Mouse (Mus musculus) kidney, adult 18-20 months (tissue): ENCODE measurements around the gene Txndc8.

Experiments
- DNase-seq: peaks from one replicate; pipeline ENCODE4 v3.0.0; 2021

Gene Txndc8

DNA sequence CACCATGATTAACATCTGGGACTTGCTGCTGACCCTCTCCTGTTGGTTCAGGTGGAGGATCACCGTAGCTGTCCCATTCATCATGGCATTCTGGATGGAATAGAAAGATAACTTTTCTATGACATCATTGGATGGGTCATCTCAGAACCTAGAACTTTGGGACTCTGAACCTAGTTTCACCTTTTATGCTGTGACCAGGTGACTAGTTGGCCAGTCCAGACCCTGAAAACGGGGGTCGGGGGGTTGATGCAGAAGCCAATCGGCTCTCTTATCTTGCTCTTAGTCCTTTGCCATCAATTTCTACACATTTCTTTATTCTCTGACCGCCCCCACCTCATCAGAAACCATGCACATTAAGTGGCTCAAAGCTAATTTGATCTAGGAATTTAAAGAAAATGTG lies at the start of gene Txndc8:
Gene Txndc8 (minus strand): TSS at position 101 of the 400 bp plus-strand sequence.
- no peak for DNase-seq

DNA sequence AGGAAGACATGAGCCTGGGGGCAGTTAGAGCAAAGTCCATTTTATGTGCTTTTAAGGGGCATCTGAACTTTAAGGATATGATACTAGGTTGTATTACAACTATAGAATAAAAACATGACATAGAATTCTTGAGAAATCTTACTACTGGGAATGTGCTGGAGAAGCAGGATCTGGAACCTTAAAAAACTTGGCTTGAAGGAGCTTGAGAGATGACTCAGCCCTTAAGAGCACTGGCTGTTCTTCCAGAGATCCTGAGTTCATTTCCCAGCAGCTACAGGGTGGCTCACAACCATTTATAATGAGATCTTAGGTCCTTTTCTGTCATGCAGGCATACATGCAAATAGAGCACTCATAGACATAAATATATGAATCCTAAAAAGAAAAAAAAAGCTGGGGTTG lies 46.7 kb upstream of the Txndc8 start:
- no peak for DNase-seq

DNA sequence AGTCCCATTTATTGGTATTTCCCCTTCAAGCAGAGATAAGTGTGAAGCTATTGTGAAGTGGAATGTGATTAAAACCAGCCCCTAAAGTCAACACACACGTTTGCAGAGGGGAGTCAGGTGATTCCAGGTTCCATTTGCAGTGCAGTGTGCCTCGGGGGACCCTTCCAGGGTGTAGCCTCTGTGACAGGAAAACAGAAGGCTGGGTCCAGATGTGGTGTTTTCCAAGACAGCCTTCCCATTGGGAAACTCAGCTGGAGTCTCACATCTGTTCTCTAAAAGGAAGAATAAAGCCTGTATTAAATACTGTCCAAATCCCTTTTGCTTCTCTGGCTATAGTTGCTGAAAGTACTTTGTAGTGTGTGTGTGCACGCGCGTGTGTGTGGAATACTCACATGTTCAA lies 45.5 kb upstream of the Txndc8 start:
- no peak for DNase-seq

DNA sequence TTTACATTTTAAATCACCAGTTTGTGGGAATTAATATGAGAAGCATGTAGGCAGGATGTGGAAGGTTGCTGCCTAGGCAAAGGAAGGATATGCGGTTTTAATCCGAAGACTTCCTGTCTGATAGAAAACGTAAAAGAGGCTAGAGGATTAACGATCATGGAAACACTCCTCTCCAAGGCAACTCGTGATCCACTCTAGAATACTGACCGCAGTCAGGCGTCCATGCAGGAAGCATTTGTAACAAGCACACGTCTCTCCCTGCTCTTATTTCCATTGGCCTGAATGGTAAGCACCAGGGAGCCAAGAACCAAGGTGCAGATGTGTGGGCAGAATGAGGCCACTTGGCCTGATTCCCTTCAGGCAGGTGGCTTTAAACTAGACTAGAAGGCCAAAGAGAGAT lies 41.8 kb upstream of the Txndc8 start:
- no peak for DNase-seq

DNA sequence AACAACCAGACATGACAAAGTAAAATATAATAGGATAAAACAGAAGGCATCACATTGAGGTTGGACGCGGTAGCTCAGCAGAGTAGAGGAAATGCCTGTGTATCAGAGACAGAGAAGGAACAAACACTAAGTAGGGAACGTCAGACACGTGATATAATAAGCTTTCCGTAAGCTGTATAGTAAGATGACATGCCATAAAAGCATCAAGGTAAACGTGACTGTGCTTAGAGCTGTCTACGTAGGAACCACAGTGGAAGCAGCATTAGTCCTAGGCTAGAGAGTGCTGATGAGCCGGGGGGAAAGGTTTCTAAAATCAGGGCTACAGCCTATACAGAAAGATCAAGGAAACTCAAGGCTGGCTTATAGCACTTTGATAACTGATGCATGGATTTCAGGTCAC lies 41.4 kb upstream of the Txndc8 start:
- no peak for DNase-seq

DNA sequence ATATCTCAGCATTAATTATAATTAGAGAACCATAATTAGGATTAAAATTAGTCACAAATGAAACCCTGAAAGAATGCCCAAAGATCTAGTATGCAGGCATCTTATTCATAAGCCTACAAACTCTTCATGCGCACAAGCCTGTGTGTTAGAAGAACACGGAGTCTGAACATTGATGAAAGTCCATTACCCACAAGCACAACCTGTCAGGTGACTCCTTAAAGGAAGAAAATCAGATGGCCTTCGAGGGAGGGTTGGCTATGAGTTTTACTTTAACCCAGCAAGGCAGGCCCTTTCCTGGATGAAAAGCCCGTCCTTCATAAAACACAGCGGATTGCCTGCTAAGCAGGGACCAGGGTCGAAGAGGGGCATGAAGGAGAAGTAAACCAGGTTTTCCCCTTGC lies 35.9 kb upstream of the Txndc8 start:
- DNase-seq = no peak

DNA sequence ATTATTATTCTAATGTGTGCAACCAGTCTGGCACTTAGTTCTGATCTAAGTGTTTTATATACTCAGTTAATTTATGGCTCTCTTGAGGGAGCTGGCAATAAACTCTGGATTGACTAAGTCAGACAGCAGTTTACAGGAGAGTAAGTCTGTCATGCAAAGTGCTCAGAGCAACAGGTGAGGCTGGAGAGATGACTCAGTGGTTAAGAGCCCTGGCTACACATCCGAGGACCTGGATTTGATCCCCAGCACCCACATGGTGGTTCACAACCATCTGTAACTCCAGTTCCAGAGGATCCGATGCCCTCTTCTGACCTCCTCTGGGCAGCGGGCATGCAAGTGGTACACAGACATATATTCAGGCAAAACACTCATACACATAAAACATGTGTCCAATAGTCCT lies 35.4 kb upstream of the Txndc8 start:
- DNase-seq = no peak

DNA sequence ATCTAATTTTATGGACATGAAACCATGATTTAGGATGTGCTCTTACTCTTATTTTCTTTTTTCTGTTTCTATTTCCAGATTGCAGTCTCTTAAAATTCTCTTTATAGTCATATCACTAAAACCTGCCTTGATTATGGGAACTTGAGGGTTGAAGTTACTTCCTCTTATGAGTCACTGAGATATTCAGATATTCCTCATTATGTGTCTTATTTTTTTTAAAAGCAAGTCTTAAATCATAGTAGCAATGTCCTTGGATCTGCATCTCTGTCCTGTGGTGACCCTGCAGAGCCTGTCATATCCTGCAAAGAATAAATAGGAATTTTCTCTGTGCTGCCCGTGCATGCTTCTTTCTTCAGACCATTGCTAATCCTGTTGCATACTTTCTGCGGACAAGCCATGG lies 31.2 kb upstream of the Txndc8 start:
- DNase-seq = no peak

DNA sequence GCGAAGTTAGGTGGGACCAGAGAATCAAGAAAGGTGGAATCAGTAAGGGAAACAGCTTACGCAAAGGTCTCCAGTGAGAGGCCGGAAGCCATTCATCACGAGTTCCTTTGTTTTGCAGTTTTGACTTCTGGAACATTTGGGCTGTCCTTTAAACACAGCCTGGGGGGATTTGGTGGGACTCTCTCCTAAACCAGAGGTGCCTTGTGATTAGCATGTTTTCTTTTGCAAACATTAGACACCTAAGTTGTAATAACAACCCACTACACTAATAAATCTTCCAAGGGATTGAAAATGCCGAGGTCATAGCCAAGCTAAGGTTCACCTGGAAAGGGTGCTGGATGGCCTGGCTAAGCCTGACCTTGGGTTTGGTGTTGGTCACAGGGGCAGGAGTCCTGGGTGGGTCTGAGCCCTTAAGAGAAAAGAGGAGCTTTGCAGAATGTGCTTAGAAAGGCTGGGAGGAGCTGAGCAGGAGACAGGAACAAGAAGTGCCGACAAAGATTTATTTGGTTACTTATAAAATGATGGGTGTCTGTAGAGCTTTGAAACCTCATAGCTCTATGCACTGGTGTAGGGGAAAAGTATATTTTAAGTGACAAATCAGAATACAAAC lies 28.3 kb upstream of the Txndc8 start:
- DNase-seq = no peak

DNA sequence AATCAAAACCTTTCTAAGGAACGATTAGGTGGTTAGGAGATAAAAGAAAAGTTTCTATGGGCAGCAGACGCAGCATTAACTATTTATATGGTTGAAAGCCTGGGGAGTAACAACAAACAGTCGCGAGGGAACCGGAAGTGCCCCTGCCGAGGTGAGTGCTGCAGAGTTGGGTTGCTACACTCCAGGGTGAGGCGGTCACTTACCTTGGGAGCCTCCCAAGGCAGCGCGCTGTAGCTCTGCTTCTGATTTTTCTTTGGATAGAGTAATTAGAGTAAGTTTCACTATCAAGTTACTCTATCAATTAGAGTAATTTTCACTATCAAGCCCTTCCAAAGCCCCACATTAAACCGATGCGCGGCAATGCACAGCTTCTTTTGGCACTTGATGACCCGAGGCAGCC lies 25.7 kb upstream of the Txndc8 start:
- DNase-seq = no peak

DNA sequence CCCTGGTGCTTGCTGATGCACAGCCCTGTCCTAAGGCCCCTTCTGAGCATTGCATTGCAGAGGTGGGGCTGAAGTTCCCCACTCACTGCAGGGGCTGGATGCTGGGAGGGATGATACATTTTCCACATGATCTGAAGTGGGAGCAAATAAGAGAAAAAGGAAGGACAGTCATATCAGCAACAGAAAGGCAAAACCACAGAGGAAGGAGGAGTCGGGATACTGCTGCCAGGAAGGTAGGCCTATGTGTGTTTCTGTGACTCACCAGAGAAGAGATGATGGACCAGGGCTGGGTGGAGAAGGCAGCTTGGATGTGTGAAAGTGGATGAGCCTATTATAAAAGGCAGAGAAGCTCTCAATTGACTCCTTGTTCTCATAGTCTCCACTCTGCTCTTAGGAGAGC lies 23.8 kb upstream of the Txndc8 start:
- DNase-seq = no peak

DNA sequence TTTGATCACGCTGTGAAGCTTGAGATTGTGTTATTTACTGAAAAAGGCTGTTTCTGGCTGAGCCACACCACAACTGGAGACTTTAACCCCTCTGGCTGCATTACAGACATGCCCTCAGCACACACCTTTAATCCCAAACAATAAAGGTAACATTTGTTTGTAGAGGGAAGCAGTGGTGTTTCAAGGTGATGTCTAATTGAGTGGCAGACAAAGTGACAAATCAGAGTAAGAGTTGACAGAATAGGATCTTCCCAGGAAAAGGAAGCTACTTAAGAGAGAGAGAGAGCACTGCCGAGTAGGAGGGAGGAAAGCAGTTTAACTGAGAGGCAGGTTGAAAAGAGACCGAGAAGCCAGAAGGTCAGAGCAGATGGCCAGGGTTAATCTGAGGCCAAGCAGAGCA lies 5.4 kb downstream of the Txndc8 start:
- no peak for DNase-seq

DNA sequence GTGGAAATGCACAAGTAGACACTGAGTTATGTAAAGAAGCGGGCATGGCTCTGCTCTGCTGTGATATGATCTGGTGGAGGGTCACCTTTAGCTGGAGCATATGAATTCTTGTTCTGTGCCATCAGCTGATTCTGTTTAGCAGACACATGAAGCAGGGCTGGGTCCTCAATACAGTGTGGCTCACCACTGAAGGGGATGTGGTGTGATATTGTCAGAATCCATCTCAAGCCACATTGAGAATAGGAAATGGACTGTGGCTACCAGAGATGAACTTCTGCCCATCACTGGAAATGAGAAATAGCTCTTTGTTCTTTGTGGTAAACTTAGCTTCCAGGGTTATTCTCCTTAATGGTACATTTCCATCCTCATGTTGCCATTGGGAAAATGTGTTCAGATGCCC lies 17.5 kb downstream of the Txndc8 start:
- DNase-seq = no peak

DNA sequence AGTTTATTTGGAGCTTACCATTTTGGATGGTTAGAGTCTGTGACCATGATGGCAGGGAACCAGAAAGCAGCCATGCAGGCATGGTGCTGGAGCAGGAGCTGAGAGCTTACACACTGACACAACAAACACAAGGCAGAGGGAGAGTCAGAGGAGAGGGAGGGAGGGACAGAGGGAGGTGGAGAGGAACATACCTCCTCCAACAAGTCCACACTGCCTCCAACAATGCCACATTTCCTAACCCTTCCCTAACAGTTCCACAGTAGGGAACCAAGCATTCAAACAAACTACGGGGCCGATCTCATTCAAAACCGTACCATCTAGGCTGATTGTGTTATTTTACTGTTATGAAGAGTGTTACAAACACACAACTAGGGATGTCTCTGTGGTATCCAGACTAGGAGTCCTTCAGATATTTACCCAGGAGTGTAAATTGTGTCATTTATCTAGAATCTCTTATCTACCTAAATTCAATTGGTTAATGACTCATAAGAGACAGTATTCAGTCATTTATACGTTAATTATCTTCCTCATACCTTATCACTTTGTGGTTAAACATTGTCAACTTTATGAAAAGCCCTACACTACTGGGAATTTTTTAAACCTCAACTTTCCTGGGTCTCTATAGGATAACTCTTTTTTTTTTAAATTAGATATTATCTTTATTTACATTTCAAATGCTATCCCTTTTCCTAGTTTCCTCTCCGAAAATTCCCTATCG lies 34.4 kb downstream of the Txndc8 start:
- no peak for DNase-seq

DNA sequence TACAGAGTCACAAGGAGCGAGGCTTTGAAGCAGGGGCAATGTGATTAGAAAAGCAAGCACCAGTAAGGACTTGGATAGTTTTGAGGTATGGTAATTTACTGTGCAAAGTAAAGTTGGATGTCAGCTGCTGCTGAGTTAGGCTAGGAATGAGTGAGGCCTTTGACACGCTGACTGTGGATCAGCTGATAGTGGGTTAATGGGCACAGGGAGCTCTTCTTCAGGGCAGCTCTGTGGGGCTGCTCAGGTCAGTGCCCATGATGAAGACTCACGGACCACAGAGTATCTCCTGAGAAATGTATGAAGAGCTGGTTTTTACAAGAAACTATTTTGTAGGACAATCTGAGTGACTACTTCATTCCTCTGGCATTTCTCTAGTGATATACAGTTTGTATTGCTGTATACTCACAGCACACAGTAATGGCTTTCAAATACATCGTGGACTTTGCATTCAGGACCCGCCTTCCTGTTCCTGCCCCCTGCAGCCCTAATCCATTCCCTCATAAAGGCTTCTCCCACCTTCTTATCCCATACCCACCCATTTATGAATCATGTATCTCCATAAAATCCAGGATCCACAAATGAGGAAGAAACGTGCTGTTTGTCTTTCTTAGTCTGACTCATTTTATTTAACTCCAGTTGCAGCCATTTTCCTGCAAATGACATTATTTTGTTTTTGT lies 35.2 kb downstream of the Txndc8 start:
- DNase-seq = no peak

DNA sequence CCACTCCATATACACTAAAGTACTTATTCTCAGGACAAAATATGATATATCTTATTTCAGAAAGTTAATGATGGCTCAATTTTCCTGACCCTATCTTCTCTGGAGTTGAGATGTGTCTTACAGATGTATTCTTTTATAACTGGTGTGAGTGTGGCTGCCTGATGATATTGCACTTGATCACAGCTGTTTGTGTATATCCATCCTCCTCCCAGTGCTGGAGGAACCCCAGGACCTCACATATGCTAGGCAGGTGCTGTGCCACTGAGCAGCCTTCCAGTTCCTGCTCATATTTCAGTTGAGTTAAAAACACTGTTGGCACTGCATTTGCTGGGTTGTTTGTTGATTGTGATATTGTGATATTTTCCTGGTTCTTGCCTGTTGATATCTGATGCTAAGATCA lies 38.6 kb downstream of the Txndc8 start:
- no peak for DNase-seq

DNA sequence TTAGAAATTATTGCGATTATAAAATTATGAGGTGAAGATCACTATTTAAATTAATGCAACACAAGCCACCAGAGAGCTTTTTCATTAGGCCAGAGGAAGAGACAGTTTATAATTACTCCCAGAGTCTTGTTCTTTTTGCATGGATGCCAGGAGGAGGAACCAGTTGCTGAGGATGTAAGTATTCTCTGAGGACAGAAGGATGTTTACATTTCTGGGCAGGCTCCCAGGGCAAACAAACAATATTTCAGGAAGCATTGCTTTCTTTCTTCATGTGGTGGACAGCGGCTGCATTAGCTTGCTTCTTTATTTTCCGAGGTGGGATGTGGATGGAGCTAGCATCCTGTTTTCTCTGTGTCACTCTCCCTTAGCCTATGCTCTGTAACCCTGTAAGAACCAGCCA lies 41.7 kb downstream of the Txndc8 start:
- DNase-seq = no peak

DNA sequence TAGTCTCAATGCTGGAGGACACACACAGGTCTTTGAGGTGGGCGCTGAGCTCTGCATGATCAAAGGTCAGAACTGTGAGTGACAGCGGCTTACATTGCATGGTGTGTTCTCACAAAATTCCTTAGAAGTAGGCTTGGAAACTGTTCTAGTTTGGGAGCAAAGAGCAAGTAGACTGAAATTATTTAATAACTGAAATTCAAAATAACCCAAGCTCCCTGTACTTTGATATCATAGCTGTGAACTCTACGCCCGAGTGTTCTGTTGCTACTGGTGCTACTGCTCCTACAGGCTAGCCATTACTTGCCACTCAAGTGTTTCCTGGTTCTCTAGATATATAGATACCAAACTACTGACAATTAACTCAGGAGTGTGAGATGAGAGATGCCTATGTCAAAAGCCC lies 43.4 kb downstream of the Txndc8 start:
- DNase-seq = no peak

DNA sequence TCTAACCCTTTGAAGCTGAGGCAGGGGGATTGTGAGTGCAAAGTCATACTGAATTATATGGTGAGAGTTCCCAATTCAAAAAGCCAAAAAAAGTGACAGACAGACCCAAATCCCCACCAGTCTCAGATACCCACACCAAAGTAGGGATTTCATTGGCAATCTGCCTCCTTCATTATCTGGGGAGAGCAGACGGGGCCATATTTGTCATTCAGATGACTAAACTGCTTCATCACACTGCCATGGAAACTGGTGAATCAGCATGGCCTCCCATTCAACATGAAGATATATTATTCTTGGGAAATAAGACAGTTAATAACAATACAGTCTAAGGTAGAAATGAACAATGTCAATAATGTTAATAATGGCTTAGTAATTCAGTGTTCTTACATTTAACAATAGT lies 44.8 kb downstream of the Txndc8 start:
- DNase-seq = no peak

DNA sequence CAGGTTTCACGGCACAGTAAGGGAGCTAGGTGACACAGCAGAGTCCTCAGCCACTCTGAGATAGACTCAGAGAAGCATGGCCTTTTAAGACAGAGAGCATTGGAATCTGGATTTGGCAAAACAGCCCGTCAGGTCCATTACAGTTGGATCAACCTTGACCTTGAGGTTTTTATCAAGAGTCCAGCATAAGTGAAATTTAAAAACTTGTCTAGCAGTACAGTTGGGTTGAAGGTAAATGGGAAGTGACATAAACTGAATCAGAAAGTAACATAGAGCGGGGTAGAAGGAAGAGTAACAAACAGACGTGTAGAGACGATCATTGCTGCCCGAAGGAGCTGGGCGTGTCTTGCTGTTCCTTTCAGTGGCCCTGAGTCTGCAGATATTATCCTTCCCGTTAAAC lies 49.9 kb downstream of the Txndc8 start:
- no peak for DNase-seq

DNA sequence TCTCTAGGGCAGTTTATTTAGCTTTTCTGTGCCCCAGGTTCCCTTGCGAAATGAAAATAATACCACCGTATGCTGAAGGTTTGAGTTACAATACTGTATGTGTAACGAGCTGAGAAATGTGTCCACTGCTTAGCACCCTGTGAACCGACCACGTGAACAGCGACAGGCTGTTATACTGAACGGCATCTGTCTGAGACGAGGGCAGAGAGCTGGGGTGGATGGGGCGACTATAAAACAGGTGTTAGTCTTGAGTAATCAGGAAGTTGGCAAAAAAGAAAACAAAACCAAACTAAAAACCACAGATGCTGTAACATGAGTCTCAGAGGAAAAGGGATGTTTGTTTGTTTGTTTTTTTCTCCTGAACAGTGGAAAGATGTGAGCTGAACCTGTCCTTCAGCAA lies 50.8 kb downstream of the Txndc8 start:
- DNase-seq = no peak

DNA sequence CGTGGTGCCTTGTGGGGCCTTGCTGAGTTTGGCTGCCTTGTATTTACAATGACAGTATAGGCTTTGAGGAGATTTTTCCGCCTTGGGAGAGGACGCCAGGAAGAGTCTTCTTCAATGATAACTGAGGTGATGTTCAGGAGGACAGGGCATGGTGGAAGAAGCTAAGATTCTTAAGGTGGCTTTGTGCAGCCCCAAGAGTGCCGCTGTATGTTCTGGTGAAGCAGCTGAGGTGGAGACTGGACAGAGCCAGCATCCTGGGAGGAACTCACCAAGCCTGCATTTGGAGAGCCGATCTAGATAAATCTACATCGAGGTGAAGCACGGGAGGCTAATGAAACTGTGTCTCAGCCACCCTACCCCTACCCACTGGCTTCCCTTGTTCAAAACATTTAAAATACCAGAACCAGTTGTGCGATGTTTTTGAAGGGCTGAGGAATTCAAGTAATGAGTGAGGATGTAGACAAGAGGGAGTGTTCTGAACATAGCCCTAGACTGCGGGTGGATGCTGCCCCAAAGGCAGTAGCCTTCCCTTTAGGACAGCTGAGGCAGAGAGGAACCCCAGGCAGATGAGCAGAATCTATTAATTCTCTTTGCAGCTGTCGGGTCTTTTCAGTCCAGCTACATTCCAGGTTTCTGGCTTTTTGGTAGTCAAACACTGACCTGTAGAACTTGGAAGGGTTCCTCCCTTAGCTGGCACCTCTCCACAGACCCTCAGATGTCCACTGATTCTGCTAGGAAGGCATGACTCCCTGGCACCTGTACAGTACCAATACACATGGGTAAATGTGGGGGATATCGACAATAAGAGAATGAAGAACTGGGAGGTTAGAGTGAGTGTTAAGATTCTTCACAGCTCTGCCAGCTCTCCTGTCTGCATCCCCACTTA lies 51.5 kb downstream of the Txndc8 start:
- no peak for DNase-seq
